Mouse (Mus musculus) bone marrow, adult 2 months (tissue): Measurements from ENCODE around the gene Krtap10-10. TPM values are rescaled to one million over a fixed set of nuclear protein-coding genes. Genes with fewer than 3 reads are reported as not detected.
A peak's percentile ranks its signal among the peaks of the same experiment; 100 is the strongest.

Source experiments
- H3K27ac ChIP-seq: fragments of 200-500 bp; 2 replicates; pipeline ENCODE4 v1.5.1; 2012; ENCODE audit warnings: low read depth, mild to moderate bottlenecking, control low read depth, inconsistent platforms, low read length; ENCODE audit not compliant: control insufficient read depth, poor library complexity, insufficient read depth
- H3K4me1 ChIP-seq: fragments of 200-500 bp; 2 replicates; pipeline ENCODE4 v1.6.1; 2011; ENCODE audit warnings: low read length; ENCODE audit not compliant: control insufficient read depth, insufficient read depth
- H3K4me3 ChIP-seq: fragments of 200-500 bp; replicated peaks from 2 replicates; pipeline ENCODE3; 2011; ENCODE audit warnings: mild to moderate bottlenecking, low read depth, low read length, control low read depth; ENCODE audit not compliant: control insufficient read depth
- CTCF ChIP-seq: fragments of 200-500 bp; IDR thresholded peaks from 2 replicates; pipeline ENCODE4 v1.5.1; 2011; ENCODE audit warnings: low read length, control low read depth; ENCODE audit not compliant: control insufficient read depth, insufficient read depth
- POLR2A ChIP-seq: fragments of 200-500 bp; IDR thresholded peaks from 2 replicates; pipeline ENCODE4 v1.6.1; 2011; ENCODE audit warnings: low read depth, mild to moderate bottlenecking, control low read depth, low read length, borderline replicate concordance; ENCODE audit not compliant: control insufficient read depth
- WGBS: fragments of 180-500 bp; shearing (Covaris S2); methylation state at CpG from one replicate; pipeline ENCODE4 v1.1.7; 2018; 5-methylcytosine and 5-hydroxymethylcytosine counted together
- polyA plus RNA-seq: library from polyadenylated mRNA; stranded (reverse); fragments of >200 nt; gene quantifications from 2 replicates; pipeline ENCODE4 v1.2.4, GENCODE M21; 2011; ENCODE audit warnings: low replicate concordance; ENCODE audit not compliant: missing spikeins, insufficient read depth, insufficient read length

Krtap10-10 gene
- polyA plus RNA-seq, 1 experiment: not detected

- TF ChIP-seq CTCF (no peak), POLR2A (no peak)
- Histone ChIP-seq H3K4me1 (no peaks in the 10 kb centered on the region), H3K4me3 (no peak within 1 kb of the TSS), H3K27ac (no peak within 1 kb of the TSS)
- WGBS: 67% methylated on average over 9 of the region's 9 CpGs
Measured at GRCm38 (mm10) chr10:77852559-77852958, 16.8 kb downstream of the Krtap10-10 start, which contains the start of gene Gm10318. Gene Gm10318, plus strand, starts transcription at chr10:77852859.

DNA sequence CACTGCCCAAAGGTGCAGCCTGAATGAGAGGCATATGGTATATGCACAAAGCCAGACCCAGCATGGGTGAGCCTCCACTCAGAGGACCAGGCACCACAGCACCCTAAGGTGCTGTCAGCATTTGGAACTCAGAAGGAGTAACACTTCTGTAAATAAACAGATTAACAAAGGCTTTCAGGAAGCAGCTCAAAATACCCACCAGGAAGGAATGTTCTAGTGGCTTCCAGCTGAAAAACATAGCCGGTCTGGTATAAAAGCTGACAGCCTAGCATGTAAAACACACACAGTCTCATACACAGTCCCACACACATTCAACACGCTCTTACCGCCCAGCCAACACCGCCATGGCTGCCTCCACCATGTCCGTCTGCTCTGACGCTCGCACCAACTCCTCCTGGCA lies 25.9 kb downstream of the Krtap10-10 start, which contains the start of gene Gm3285:
Gene Gm3285, plus strand, starts transcription at position 301 of the 400 bp plus-strand sequence.
- Histone ChIP-seq H3K4me1 (no peaks in the 10 kb centered on the region), H3K27ac (no peak within 1 kb of the TSS), H3K4me3 (no peak within 1 kb of the TSS)
- TF ChIP-seq CTCF (no peak), POLR2A (no peak)
- WGBS: 66% methylated on average over 7 of the region's 7 CpGs

GRCm38 (mm10) chr10:77864067-77864761 lies 28.5 kb downstream of the Krtap10-10 start:
- Histone ChIP-seq H3K4me3 (peak overlapping the region; percentile 40), H3K27ac (no peak overlapping the region), H3K4me1 (no peaks in the 10 kb centered on the region)
- 22% methylated on average over 14 of the region's 14 CpGs for WGBS
- TF ChIP-seq CTCF: no peak
- TF ChIP-seq POLR2A: no peak

DNA sequence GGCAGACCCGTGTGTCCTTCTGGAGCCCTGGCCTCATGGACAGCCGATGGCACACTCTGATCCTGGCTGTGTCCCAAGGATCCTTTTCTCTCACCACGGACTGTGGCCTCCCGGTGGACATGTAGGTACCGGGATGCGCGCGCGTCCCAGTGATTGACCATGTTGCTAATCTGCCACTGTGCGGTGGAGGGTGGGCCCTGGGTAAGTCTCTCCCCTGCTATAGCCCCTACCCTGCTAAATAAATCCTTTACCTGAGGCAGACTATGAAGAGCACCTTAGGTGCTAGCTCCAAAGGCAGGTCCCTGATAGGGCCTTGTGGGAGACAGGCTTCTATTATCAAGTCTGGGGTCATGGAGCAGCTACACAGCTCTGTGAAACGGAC lies 29.0 kb downstream of the Krtap10-10 start:
- WGBS: 29% methylated on average over 11 of the region's 11 CpGs
- Histone ChIP-seq H3K4me1 (no peaks in the 10 kb centered on the region), H3K4me3 (no peak overlapping the region), H3K27ac (no peak overlapping the region)
- no peak for TF ChIP-seq POLR2A

DNA sequence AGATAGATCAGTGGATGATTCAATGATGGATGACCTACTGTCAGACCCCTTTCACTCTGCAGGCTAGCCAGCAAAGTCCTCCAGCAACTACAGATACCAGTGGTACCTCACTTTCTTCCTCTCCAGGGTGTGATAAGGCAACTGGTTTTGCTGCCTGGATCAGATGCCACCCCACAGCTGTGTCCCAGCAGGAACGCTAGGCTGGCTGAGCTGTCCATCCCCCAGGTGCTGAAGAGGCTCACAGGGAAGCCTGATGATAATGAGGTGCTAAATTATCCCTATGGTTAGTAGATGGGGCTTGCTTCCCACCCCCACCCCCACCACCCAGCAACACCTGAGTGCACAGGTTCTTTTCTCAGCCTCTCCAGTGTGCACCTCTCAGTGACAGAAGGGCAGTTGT lies 31.8 kb downstream of the Krtap10-10 start:
- 76% methylated on average over 1 of the region's 1 CpGs for WGBS
- TF ChIP-seq CTCF: no peak
- TF ChIP-seq POLR2A: no peak
- Histone ChIP-seq H3K4me1 (no peaks in the 10 kb centered on the region), H3K27ac (no peak overlapping the region), H3K4me3 (no peak overlapping the region)

GRCm38 (mm10) chr10:77869651-77870050 lies 33.9 kb downstream of the Krtap10-10 start:
- Histone ChIP-seq H3K4me3 (no peak overlapping the region), H3K4me1 (no peaks in the 10 kb centered on the region), H3K27ac (no peak overlapping the region)
- WGBS: 86% methylated on average over 7 of the region's 7 CpGs
- TF ChIP-seq POLR2A: no peak
- no peak for TF ChIP-seq CTCF

GRCm38 (mm10) chr10:77878985-77879384 lies 43.2 kb downstream of the Krtap10-10 start:
- 69% methylated on average over 6 of the region's 6 CpGs for WGBS
- no peaks in the 10 kb centered on the region for H3K4me1 ChIP-seq
- TF ChIP-seq POLR2A (no peak), CTCF (peak; percentile 48)

GRCm38 (mm10) chr10:77880305-77880704 lies 44.6 kb downstream of the Krtap10-10 start:
- Histone ChIP-seq H3K27ac (no peak overlapping the region), H3K4me1 (no peaks in the 10 kb centered on the region), H3K4me3 (no peak overlapping the region)
- TF ChIP-seq POLR2A: no peak
- no peak for TF ChIP-seq CTCF
- 18% methylated on average over 3 of the region's 3 CpGs for WGBS

More at GRCm38 (mm10) chr10:77878985-77879384, 43.2 kb downstream of the Krtap10-10 start:
- Histone ChIP-seq H3K27ac (no peak overlapping the region), H3K4me3 (no peak overlapping the region)

DNA sequence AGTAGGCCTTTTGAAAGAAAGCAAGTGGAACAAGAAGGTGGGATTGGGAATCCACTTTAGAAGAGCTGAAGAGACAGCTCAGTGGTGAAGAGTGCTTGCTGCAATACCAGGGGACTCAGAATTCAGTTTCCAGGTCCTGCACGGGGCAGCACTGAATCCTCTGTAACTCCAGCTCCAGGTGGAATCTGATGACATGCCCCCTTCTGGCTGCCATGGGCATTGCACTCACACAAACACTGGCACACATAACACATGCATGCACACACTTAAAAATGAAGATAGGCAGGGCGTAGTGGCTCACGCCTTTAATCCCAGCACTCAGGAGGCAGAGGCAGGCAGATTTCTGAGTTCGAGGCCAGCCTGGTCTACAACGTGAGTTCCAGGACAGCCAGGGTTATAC lies 46.8 kb downstream of the Krtap10-10 start:
- WGBS: 76% methylated on average over 5 of the region's 5 CpGs
- no peak overlapping the region for H3K4me3 ChIP-seq
- no peak overlapping the region for H3K27ac ChIP-seq
- no peaks in the 10 kb centered on the region for H3K4me1 ChIP-seq
- TF ChIP-seq POLR2A (no peak), CTCF (0 out of 2 replicates have a peak, but pooled peaks have one; percentile 26)
